ENCODE assay signal across 21 mouse cellular contexts in genomic region chr19:47349043-47349442, GRCm38 (mm10).
DNase-seq lines count a peak whose midpoint lies in the region; ATAC-seq and TF ChIP-seq lines count a peak whose summit lies in the region.
"Had no signal": no experiment of that assay in that cellular context is flagged by ENCODE, and none has a peak within 500 bp of the region (broad histone marks: within the 10 kb centered on the region; RNA-seq: fewer than 3 reads in every experiment).

No protein-coding gene starts in this region.

- no peaks in the 10 kb centered on the region for H3K4me1 ChIP-seq in hindbrain, postnatal 0 days (ENCODE audit: insufficient read depth, low read length)
- no peaks in the 10 kb centered on the region for H3K4me1 ChIP-seq in hindbrain, embryonic 11.5 days (replicated peaks; ENCODE audit: control insufficient read depth, insufficient read depth, low read length)
- H3K4me1 ChIP-seq in embryonic facial prominence, embryonic 12.5 days, result no peaks in the 10 kb centered on the region
- peaks cover 8% of the 10 kb centered on the region; the same call in 1 of the 2 replicates for H3K4me1 ChIP-seq in stomach, embryonic 15.5 days

- H3K4me2 ChIP-seq in hindbrain, postnatal 0 days (ENCODE audit: low read depth, low read length), result no peak overlapping the region
- no peak overlapping the region for H3K4me2 ChIP-seq in hindbrain, embryonic 11.5 days (replicated peaks; ENCODE audit: low read depth, low read length)
- no peak overlapping the region for H3K4me2 ChIP-seq in embryonic facial prominence, embryonic 12.5 days (replicated peaks)
- H3K4me2 ChIP-seq in stomach, embryonic 15.5 days, result no peak overlapping the region
- H3K4me2 ChIP-seq: heart, embryonic 15.5 days; limb, embryonic 13.5 days; liver, embryonic 12.5 days had no signal

- H3K9ac ChIP-seq in hindbrain, postnatal 0 days (replicated peaks; ENCODE audit: low read length), result no peak overlapping the region
- no peak overlapping the region for H3K9ac ChIP-seq in hindbrain, embryonic 11.5 days (ENCODE audit: low read depth, low read length)
- no peak overlapping the region; the same call in 1 of the 2 replicates for H3K9ac ChIP-seq in embryonic facial prominence, embryonic 12.5 days
- no peak overlapping the region for H3K9ac ChIP-seq in stomach, embryonic 15.5 days
- H3K9ac ChIP-seq: heart, embryonic 15.5 days; limb, embryonic 13.5 days; liver, embryonic 12.5 days had no signal

- WGBS in hindbrain, postnatal 0 days, result 79% methylated on average over 8 of the region's 8 CpGs
- WGBS in hindbrain, embryonic 11.5 days, result 77% methylated on average over 8 of the region's 8 CpGs
- WGBS in embryonic facial prominence, embryonic 12.5 days, result 76% methylated on average over 8 of the region's 8 CpGs
- 73% methylated on average over 8 of the region's 8 CpGs for WGBS in stomach, embryonic 15.5 days

- H3K4me3 ChIP-seq in hindbrain, postnatal 0 days (ENCODE audit: low read length), result no peak overlapping the region
- H3K4me3 ChIP-seq in hindbrain, embryonic 11.5 days (ENCODE audit: low read depth, low read length), result no peak overlapping the region
- H3K4me3 ChIP-seq in embryonic facial prominence, embryonic 12.5 days, result no peak overlapping the region
- no peak overlapping the region for H3K4me3 ChIP-seq in stomach, embryonic 15.5 days (replicated peaks)
- H3K4me3 ChIP-seq: heart, adult 2 months; heart, embryonic 15.5 days; limb, embryonic 13.5 days; liver, embryonic 12.5 days; myocyte had no signal

- H3K9me3 ChIP-seq in hindbrain, postnatal 0 days (ENCODE audit: low read length), result no peaks in the 10 kb centered on the region
- no peaks in the 10 kb centered on the region for H3K9me3 ChIP-seq in hindbrain, embryonic 11.5 days (ENCODE audit: control insufficient read depth, low read length)
- no peaks in the 10 kb centered on the region for H3K9me3 ChIP-seq in embryonic facial prominence, embryonic 12.5 days
- no peaks in the 10 kb centered on the region for H3K9me3 ChIP-seq in stomach, embryonic 15.5 days
- H3K9me3 ChIP-seq: heart, embryonic 15.5 days; liver, embryonic 12.5 days had no signal

- no peaks in the 10 kb centered on the region for H3K36me3 ChIP-seq in hindbrain, postnatal 0 days (ENCODE audit: insufficient read depth, low read length)
- H3K36me3 ChIP-seq in hindbrain, embryonic 11.5 days (ENCODE audit: control insufficient read depth, insufficient read depth, low read length), result no peaks in the 10 kb centered on the region
- 0 out of 2 replicates have a peak, but pooled peaks cover 5% of the 10 kb centered on the region for H3K36me3 ChIP-seq in embryonic facial prominence, embryonic 12.5 days
- no peaks in the 10 kb centered on the region for H3K36me3 ChIP-seq in stomach, embryonic 15.5 days

- intact Hi-C loops in heart, postnatal 36 days (cut with DNase I), result no loop called here

- peak; percentile 22; the same call in 1 of the 2 replicates for ATAC-seq in hindbrain, postnatal 0 days
- no peak for ATAC-seq in hindbrain, embryonic 11.5 days (ENCODE audit: low FRiP score)
- 0 out of 2 replicates have a peak, but pooled peaks have one; percentile 38 for ATAC-seq in embryonic facial prominence, embryonic 12.5 days (ENCODE audit: insufficient number of reproducible peaks, insufficient read depth, low FRiP score, low TSS enrichment)
- peak; percentile 23; the same call in 1 of the 2 replicates for ATAC-seq in stomach, embryonic 15.5 days (ENCODE audit: insufficient read depth, low FRiP score, low read depth)
- no peak for ATAC-seq in megakaryocyte progenitor cell, adult 5-6 weeks (replicated peaks; ENCODE audit: poor library complexity)
- ATAC-seq: intestine, postnatal 0 days; liver, embryonic 12.5 days had no signal

- H3K27ac ChIP-seq in hindbrain, postnatal 0 days, result no peak overlapping the region
- H3K27ac ChIP-seq in hindbrain, embryonic 11.5 days (ENCODE audit: low read depth, low read length), result no peak overlapping the region
- no peak overlapping the region for H3K27ac ChIP-seq in embryonic facial prominence, embryonic 12.5 days
- H3K27ac ChIP-seq in stomach, embryonic 15.5 days, result no peak overlapping the region
- H3K27ac ChIP-seq: heart, adult 2 months; heart, embryonic 15.5 days; limb, embryonic 13.5 days; liver, embryonic 12.5 days had no signal

- DNase-seq in heart, adult 11 months, result peak; percentile 92
- DNase-seq in heart, postnatal 36 days, result no peak
- DNase-seq in hindbrain, postnatal 0 days (ENCODE audit: low spot score), result no peak
- no peak for DNase-seq in hindbrain, embryonic 11.5 days (ENCODE audit: low spot score)
- DNase-seq: cerebellum, adult 9-10 months; gastrocnemius, postnatal 25 days; kidney, postnatal 36 days; layer of hippocampus, postnatal 36 days; lung, adult 18-20 months; lung, postnatal 4 days; right cerebral cortex, adult 18-20 months; right cerebral cortex, postnatal 4 days had no signal

- no peak for TF ChIP-seq CTCF in hindbrain, postnatal 0 days (IDR thresholded peaks at IDR 0.05; ENCODE audit: low read depth)

- no peaks in the 10 kb centered on the region for H3K27me3 ChIP-seq in hindbrain, postnatal 0 days (ENCODE audit: insufficient read depth, low read length)
- peaks cover 7% of the 10 kb centered on the region for H3K27me3 ChIP-seq in hindbrain, embryonic 11.5 days (ENCODE audit: control insufficient read depth, insufficient read depth, low read length)
- peaks cover 15% of the 10 kb centered on the region for H3K27me3 ChIP-seq in embryonic facial prominence, embryonic 12.5 days
- H3K27me3 ChIP-seq in stomach, embryonic 15.5 days (replicated peaks), result no peaks in the 10 kb centered on the region

Comparison
In these comparisons a context has a peak if more than half of its experiments do, and no peak if none do; other contexts are left out.
1. ATAC-seq: peak in hindbrain, postnatal 0 days (single experiment), embryonic facial prominence, embryonic 12.5 days (single experiment) and stomach, embryonic 15.5 days (single experiment); none in hindbrain, embryonic 11.5 days (single experiment) and megakaryocyte progenitor cell, adult 5-6 weeks (single experiment).